Comparison of ENCODE assay signal across 16 mouse cellular contexts in genomic region chr4:57214852-57215251, GRCm38 (mm10).
"Had no signal": no experiment of that assay in that cellular context is flagged by ENCODE, and none has a peak within 500 bp of the region (broad histone marks: within the 10 kb centered on the region; RNA-seq: fewer than 3 reads in every experiment).

No protein-coding gene starts in this region.

- DNase-seq: kidney, adult 2 months; kidney, postnatal 25 days; layer of hippocampus, postnatal 36 days; liver, embryonic 13.5 days; lung, adult 2 months; lung, postnatal 14 days; lung, postnatal 4 days; right cerebral cortex, postnatal 4 days; thymus, adult 2 months; thymus, postnatal 14 days; thymus, postnatal 4 days had no signal

- H3K27me3 ChIP-seq: liver, embryonic 13.5 days; midbrain, embryonic 12.5 days had no signal

- H3K27ac ChIP-seq: kidney, postnatal 0 days; layer of hippocampus, adult 2 months; left cerebral cortex, adult 2 months; liver, embryonic 13.5 days; midbrain, embryonic 12.5 days; stomach, postnatal 0 days had no signal

- H3K9ac ChIP-seq: liver, embryonic 13.5 days; midbrain, embryonic 12.5 days had no signal

- H3K4me2 ChIP-seq: liver, embryonic 13.5 days; midbrain, embryonic 12.5 days had no signal

- H3K4me1 ChIP-seq: liver, embryonic 13.5 days had no signal

- H3K4me3 ChIP-seq: layer of hippocampus, adult 2 months; left cerebral cortex, adult 2 months; liver, embryonic 13.5 days; midbrain, embryonic 12.5 days had no signal

- H3K9me3 ChIP-seq: liver, embryonic 13.5 days; midbrain, embryonic 12.5 days had no signal

- H3K36me3 ChIP-seq: liver, embryonic 13.5 days; midbrain, embryonic 12.5 days had no signal
